ENCODE assay signal across 10 mouse cellular contexts in genomic region chr7:7295595-7295994, GRCm38 (mm10). TPM values are rescaled to one million over a fixed set of nuclear protein-coding genes. Genes with fewer than 3 reads are reported as not detected.
DNase-seq lines count a peak whose midpoint lies in the region; ATAC-seq and TF ChIP-seq lines count a peak whose summit lies in the region.
"Had no signal": no experiment of that assay in that cellular context is flagged by ENCODE, and none has a peak within 500 bp of the region (broad histone marks: within the 10 kb centered on the region; RNA-seq: fewer than 3 reads in every experiment).

No protein-coding gene starts in this region.

- no peak overlapping the region for H3K27ac ChIP-seq in kidney, adult 2 months (ENCODE audit: insufficient read depth, low read depth, low read length)
- no peak overlapping the region for H3K27ac ChIP-seq in kidney, embryonic 15.5 days
- no peak overlapping the region for H3K27ac ChIP-seq in liver, postnatal 0 days (ENCODE audit: low read depth)
- H3K27ac ChIP-seq: midbrain, embryonic 12.5 days had no signal

- H3K9ac ChIP-seq in kidney, embryonic 15.5 days, result no peak overlapping the region
- no peak overlapping the region for H3K9ac ChIP-seq in liver, postnatal 0 days (replicated peaks)
- H3K9ac ChIP-seq: midbrain, embryonic 12.5 days had no signal

- ATAC-seq in kidney, embryonic 15.5 days (replicated peaks; ENCODE audit: low FRiP score), result no peak
- no peak for ATAC-seq in liver, postnatal 0 days

- no peak for TF ChIP-seq POLR2A in kidney, adult 2 months (IDR thresholded peaks at IDR 0.05; ENCODE audit: low read depth, low read length)

- no peaks in the 10 kb centered on the region for H3K27me3 ChIP-seq in kidney, adult 2 months (replicated peaks; ENCODE audit: control insufficient read depth, insufficient read depth, low read length)
- no peaks in the 10 kb centered on the region for H3K27me3 ChIP-seq in kidney, embryonic 15.5 days
- H3K27me3 ChIP-seq in liver, postnatal 0 days (ENCODE audit: insufficient read depth, low read length), result 0 out of 2 replicates have a peak, but pooled peaks cover 10% of the 10 kb centered on the region
- H3K27me3 ChIP-seq: midbrain, embryonic 12.5 days had no signal

- intact Hi-C loops in heart, postnatal 36 days (cut with DNase I), result loop anchor here (5.0 kb wide), 1 partner anchor 173 kb away; the partner anchor contains the start of gene Zfp954

- TF ChIP-seq CTCF in kidney, adult 2 months (conservative IDR thresholded peaks at IDR 0.05; ENCODE audit: insufficient read depth, insufficient read length, low read depth, low read length), result peak; percentile 55
- TF ChIP-seq CTCF in liver, postnatal 0 days (IDR thresholded peaks at IDR 0.05; ENCODE audit: low read depth), result peak; percentile 68

- H3K4me1 ChIP-seq in kidney, adult 2 months (ENCODE audit: control insufficient read depth, insufficient read depth, low read length), result peaks cover 2% of the 10 kb centered on the region; the same call in 1 of the 2 replicates
- peaks cover 10% of the 10 kb centered on the region for H3K4me1 ChIP-seq in kidney, embryonic 15.5 days
- peaks cover 5% of the 10 kb centered on the region; the same call in 1 of the 2 replicates for H3K4me1 ChIP-seq in liver, postnatal 0 days (ENCODE audit: insufficient read depth)
- H3K4me1 ChIP-seq: midbrain, embryonic 12.5 days had no signal

- H3K36me3 ChIP-seq in kidney, adult 2 months (ENCODE audit: control insufficient read depth, insufficient read depth, low read length), result no peaks in the 10 kb centered on the region; the same call in 1 of the 2 replicates
- H3K36me3 ChIP-seq in kidney, embryonic 15.5 days, result peaks cover 55% of the 10 kb centered on the region
- peaks cover 31% of the 10 kb centered on the region for H3K36me3 ChIP-seq in liver, postnatal 0 days (replicated peaks; ENCODE audit: insufficient read depth, low read length)

- H3K4me2 ChIP-seq in kidney, embryonic 15.5 days, result no peak overlapping the region
- no peak overlapping the region for H3K4me2 ChIP-seq in liver, postnatal 0 days (ENCODE audit: low read depth, low read length)
- H3K4me2 ChIP-seq: midbrain, embryonic 12.5 days had no signal

- no peaks in the 10 kb centered on the region for H3K9me3 ChIP-seq in kidney, embryonic 15.5 days (replicated peaks)
- H3K9me3 ChIP-seq in liver, postnatal 0 days (ENCODE audit: low read length), result no peaks in the 10 kb centered on the region
- H3K9me3 ChIP-seq: midbrain, embryonic 12.5 days had no signal

- no peak for TF ChIP-seq EP300 in liver, postnatal 0 days (IDR thresholded peaks at IDR 0.05; ENCODE audit: low read depth)

- 81% methylated on average over 16 of the region's 16 CpGs for WGBS in kidney, adult 2 months
- WGBS in kidney, embryonic 15.5 days, result 84% methylated on average over 16 of the region's 16 CpGs
- WGBS in liver, postnatal 0 days (ENCODE audit: insufficient replicate concordance), result 74% methylated on average over 16 of the region's 16 CpGs

- H3K4me3 ChIP-seq in kidney, adult 2 months (ENCODE audit: insufficient read depth, low read depth, low read length), result no peak overlapping the region
- no peak overlapping the region for H3K4me3 ChIP-seq in kidney, embryonic 15.5 days (replicated peaks)
- H3K4me3 ChIP-seq in liver, postnatal 0 days (ENCODE audit: low read depth, low read length), result no peak overlapping the region
- H3K4me3 ChIP-seq: midbrain, embryonic 12.5 days had no signal

- DNase-seq in kidney, adult 2 months, result peak; percentile 70
- DNase-seq in MN1 (ENCODE audit: low spot score), result peak; percentile 46
- peak; percentile 45 for DNase-seq in c-Kit-positive CD71-positive TER-119-positive erythroid progenitor cells, embryonic 14.5 days (ENCODE audit: low spot score)
- peak; percentile 43 to 49 for DNase-seq in heart, postnatal 36 days
- peak; percentile 49 for DNase-seq in liver, postnatal 0 days
- DNase-seq in spleen, postnatal 36 days (ENCODE audit: low spot score in 2 of 2), result peak; percentile 43 to 60
- DNase-seq in ovary, postnatal 10 days (ENCODE audit: low spot score), result no peak

RNA-seq across cellular contexts. Expression of gene Clcn4, which starts 5.1 kb away (rescaled TPM):
- 33.5 and 35.6 TPM in 2 replicates for polyA plus RNA-seq in kidney, adult 2 months (2012; rRNA removed)
- 44.6 and 46.6 TPM in 2 replicates for polyA plus RNA-seq in kidney, embryonic 15.5 days (2015; fragmentation: Nextera tagmentation; extraction: Ambion mirVana)
- 10 to 100 TPM; 50.2 to 53.1 TPM for total RNA-seq in heart, postnatal 36 days (2021)
- 13.3 and 16.3 TPM in 2 replicates for polyA plus RNA-seq in liver, postnatal 0 days (2015; fragmentation: Nextera tagmentation; extraction: Ambion mirVana)

RNA-seq across cellular contexts. Expression of gene Gm45844, which starts 17.5 kb away (rescaled TPM):
- 2.4 and 2.6 TPM in 2 replicates for polyA plus RNA-seq in kidney, adult 2 months (2012; rRNA removed)
- polyA plus RNA-seq in kidney, embryonic 15.5 days (2015; fragmentation: Nextera tagmentation; extraction: Ambion mirVana), result 3.1 and 5.1 TPM in 2 replicates
- under 1 TPM; 0.51 to 0.78 TPM for total RNA-seq in heart, postnatal 36 days (2021)
- 0.36 and 0.82 TPM in 2 replicates for polyA plus RNA-seq in liver, postnatal 0 days (2015; fragmentation: Nextera tagmentation; extraction: Ambion mirVana)

RNA-seq across cellular contexts. Expression of gene Vmn2r30, which starts 41.8 kb away (rescaled TPM):
- not detected in 2 replicates for polyA plus RNA-seq in kidney, adult 2 months (2012; rRNA removed)
- polyA plus RNA-seq in kidney, embryonic 15.5 days (2015; fragmentation: Nextera tagmentation; extraction: Ambion mirVana), result not detected in 2 replicates
- total RNA-seq in heart, postnatal 36 days (2021), result not detected
- not detected in 2 replicates for polyA plus RNA-seq in liver, postnatal 0 days (2015; fragmentation: Nextera tagmentation; extraction: Ambion mirVana)
- total RNA-seq: gastrocnemius, adult 8-10 months had no signal
- polyA plus RNA-seq: midbrain, embryonic 12.5 days had no signal

RNA-seq across cellular contexts. Expression of gene Vmn2r29, which starts 48.5 kb away (rescaled TPM):
- polyA plus RNA-seq in kidney, adult 2 months (2012; rRNA removed), result 0.46 and 1.1 TPM in 2 replicates
- polyA plus RNA-seq in kidney, embryonic 15.5 days (2015; fragmentation: Nextera tagmentation; extraction: Ambion mirVana), result 0.22 and 1.9 TPM in 2 replicates
- under 1 TPM; 0.11 to 0.17 TPM for total RNA-seq in heart, postnatal 36 days (2021)
- 0.12 TPM in 1 of 2 replicates, not detected in the other for polyA plus RNA-seq in liver, postnatal 0 days (2015; fragmentation: Nextera tagmentation; extraction: Ambion mirVana)
